In genomic region chr8:46599314-46599904, GRCm38 (mm10) we compare ENCODE assay signal across 1 mouse cellular context.
A peak's percentile ranks its signal among the peaks of the same experiment; 100 is the strongest.
TF ChIP-seq lines count a peak whose summit lies in the region.

No protein-coding gene starts in this region.

TF ChIP-seq in MEL, 35 proteins besides CTCF, POLR2A, EP300 and RAD21 (continued from another document):
- TF ChIP-seq MAFK (IDR thresholded peaks at IDR 0.05; ENCODE audit: borderline replicate concordance, low read depth, low read length) (no peak), ZKSCAN1 (IDR thresholded peaks at IDR 0.05; ENCODE audit: low read depth, low read length) (no peak), HCFC1 (IDR thresholded peaks at IDR 0.05; ENCODE audit: low read depth, low read length) (no peak), SIN3A (IDR thresholded peaks at IDR 0.05; ENCODE audit: low read length) (peak; percentile 46; the same call in 1 of the 2 replicates), NELFE (IDR thresholded peaks at IDR 0.05; ENCODE audit: low read depth, low read length) (no peak), E2F4 (IDR thresholded peaks at IDR 0.05; ENCODE audit: borderline replicate concordance, low read depth, low read length) (no peak), MXI1 (IDR thresholded peaks at IDR 0.05; ENCODE audit: low read depth, low read length) (no peak; the same call in 1 of the 2 replicates), BHLHE40 (IDR thresholded peaks at IDR 0.05; ENCODE audit: borderline replicate concordance, low read depth, low read length) (no peak), USF1 (IDR thresholded peaks at IDR 0.05; ENCODE audit: low read depth, low read length) (no peak), CHD2 (IDR thresholded peaks at IDR 0.05; ENCODE audit: low read length) (no peak), GATA1 (IDR thresholded peaks at IDR 0.05; ENCODE audit: low read depth, low read length) (peak; percentile 62), ETS1 (IDR thresholded peaks at IDR 0.05; ENCODE audit: low read depth, low read length) (peak; percentile 60), CHD1 (IDR thresholded peaks at IDR 0.05; ENCODE audit: low read depth, low read length) (no peak), TAL1 (IDR thresholded peaks at IDR 0.05; ENCODE audit: low read length) (peak; percentile 78), MYB (IDR thresholded peaks at IDR 0.05; ENCODE audit: low read depth, low read length) (no peak), ZC3H11A (IDR thresholded peaks at IDR 0.05; ENCODE audit: low read depth, low read length) (no peak), MAZ (IDR thresholded peaks at IDR 0.05; ENCODE audit: low read depth, low read length) (no peak)
